Mouse (Mus musculus): ENCODE results near the gene Dnah8. TPM values are rescaled to one million over a fixed set of nuclear protein-coding genes. Genes with fewer than 3 reads are reported as not detected.

The Dnah8 gene
- polyA plus RNA-seq, 1 experiment from 2014 or later, result 0.67 TPM

DNA sequence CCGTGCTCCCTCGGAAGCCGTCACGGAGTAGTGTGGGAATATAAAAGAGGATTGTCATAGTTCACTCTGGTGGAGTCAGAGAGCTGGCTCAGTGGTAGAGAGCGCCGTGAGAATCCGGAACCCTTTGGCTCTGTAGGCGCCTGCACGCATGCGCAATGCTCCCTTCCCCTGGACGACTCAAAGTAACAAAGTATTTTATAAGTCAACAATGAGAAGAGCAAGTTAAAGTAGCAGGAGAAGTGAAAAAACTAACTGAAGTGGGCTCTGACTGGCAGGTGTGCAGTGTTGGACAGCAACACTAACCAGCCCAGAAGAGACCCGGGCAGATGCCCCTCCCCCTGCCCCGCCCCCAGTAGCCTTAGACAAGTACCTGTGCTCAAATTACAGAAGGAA is 34.0 kb downstream of the Dnah8 start:
- Histone ChIP-seq H3K36me3 (ENCODE audit: control insufficient read depth, insufficient read depth, low read length) (no peaks in the 10 kb centered on the region), H3K9me3 (ENCODE audit: control insufficient read depth, low read length) (no peaks in the 10 kb centered on the region), H3K4me3 (ENCODE audit: low read depth, low read length) (peak overlapping the region; percentile 16; the same call in 1 of the 2 replicates), H3K27me3 (ENCODE audit: control insufficient read depth, insufficient read depth, low read length) (no peaks in the 10 kb centered on the region), H3K27ac (replicated peaks; ENCODE audit: low read depth, low read length) (no peak overlapping the region; the same call in 1 of the 2 replicates), H3K4me2 (ENCODE audit: low read depth, severe bottlenecking) (peak overlapping the region; percentile 45), H3K9ac (ENCODE audit: low read length) (no peak overlapping the region; the same call in 1 of the 2 replicates), H3K4me1 (ENCODE audit: control insufficient read depth, insufficient read depth, low read length) (0 out of 2 replicates have a peak, but pooled peaks cover 8% of the 10 kb centered on the region)
- WGBS, result 20% methylated on average over 13 of the region's 13 CpGs
- ATAC-seq (ENCODE audit: insufficient number of reproducible peaks, low FRiP score, low TSS enrichment, low read depth), result no peak
- DNase-seq (ENCODE audit: low spot score), result peak; percentile 75

DNA sequence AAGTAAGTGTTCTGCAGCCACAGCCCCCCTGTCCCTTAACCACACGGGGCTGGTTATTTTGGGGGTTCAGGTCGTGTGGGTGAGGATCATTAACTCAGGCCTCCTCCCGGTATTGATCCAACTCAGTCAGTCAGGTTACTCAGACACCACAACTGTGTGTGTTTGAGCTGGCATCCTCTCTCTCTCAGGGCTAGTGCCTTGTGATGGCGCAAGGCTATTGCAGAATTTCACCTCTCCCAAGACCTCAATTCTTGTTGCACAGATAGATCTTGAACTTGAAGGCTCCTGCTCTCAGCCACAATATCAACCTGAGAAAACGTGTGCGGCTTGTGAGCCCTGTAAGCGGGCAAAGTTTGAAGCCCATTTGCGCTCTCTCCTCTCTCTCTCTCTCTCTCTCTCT is 38.0 kb downstream of the Dnah8 start:
- Histone ChIP-seq H3K4me3 (ENCODE audit: low read depth, low read length) (no peak overlapping the region), H3K27ac (replicated peaks; ENCODE audit: low read depth, low read length) (no peak overlapping the region), H3K4me1 (ENCODE audit: control insufficient read depth, insufficient read depth, low read length) (0 out of 2 replicates have a peak, but pooled peaks cover 8% of the 10 kb centered on the region), H3K9me3 (ENCODE audit: control insufficient read depth, low read length) (no peaks in the 10 kb centered on the region), H3K9ac (ENCODE audit: low read length) (no peak overlapping the region), H3K4me2 (ENCODE audit: low read depth, severe bottlenecking) (no peak overlapping the region), H3K27me3 (ENCODE audit: control insufficient read depth, insufficient read depth, low read length) (no peaks in the 10 kb centered on the region), H3K36me3 (ENCODE audit: control insufficient read depth, insufficient read depth, low read length) (no peaks in the 10 kb centered on the region)
- ATAC-seq (ENCODE audit: insufficient number of reproducible peaks, low FRiP score, low TSS enrichment, low read depth) (no peak), DNase-seq (ENCODE audit: low spot score) (no peak)
- 75% methylated on average over 8 of the region's 8 CpGs for WGBS

DNA sequence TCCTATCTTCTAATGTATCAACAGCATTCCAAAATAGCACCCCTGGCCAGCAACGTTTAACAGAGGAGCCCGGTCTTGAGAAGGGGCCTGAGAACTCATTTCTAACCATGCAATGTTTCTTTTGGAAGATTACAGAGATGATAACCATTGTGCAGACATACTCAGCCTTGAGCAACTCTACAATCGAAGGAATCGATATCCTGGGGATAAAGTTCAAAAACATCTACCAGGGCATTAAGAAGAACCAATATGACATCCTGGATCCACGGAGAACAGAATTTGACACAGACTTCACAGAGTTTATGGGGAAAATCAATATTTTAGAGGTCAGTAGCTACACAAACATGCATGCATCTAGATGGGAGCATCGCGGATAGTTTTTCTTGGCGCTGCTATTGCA is 39.0 kb downstream of the Dnah8 start:
- ATAC-seq (ENCODE audit: insufficient number of reproducible peaks, low FRiP score, low TSS enrichment, low read depth), result no peak
- no peak overlapping the region for H3K4me2 ChIP-seq (ENCODE audit: low read depth, severe bottlenecking)
- H3K27ac ChIP-seq (replicated peaks; ENCODE audit: low read depth, low read length), result no peak overlapping the region
- no peaks in the 10 kb centered on the region for H3K36me3 ChIP-seq (ENCODE audit: control insufficient read depth, insufficient read depth, low read length)
- no peak for DNase-seq (ENCODE audit: low spot score)
- WGBS, result 93% methylated on average over 8 of the region's 8 CpGs
- no peaks in the 10 kb centered on the region for H3K27me3 ChIP-seq (ENCODE audit: control insufficient read depth, insufficient read depth, low read length)
- H3K4me3 ChIP-seq (ENCODE audit: low read depth, low read length), result no peak overlapping the region
- H3K4me1 ChIP-seq (ENCODE audit: control insufficient read depth, insufficient read depth, low read length), result 0 out of 2 replicates have a peak, but pooled peaks cover 8% of the 10 kb centered on the region
- no peak overlapping the region for H3K9ac ChIP-seq (ENCODE audit: low read length)
- H3K9me3 ChIP-seq (ENCODE audit: control insufficient read depth, low read length), result no peaks in the 10 kb centered on the region

DNA sequence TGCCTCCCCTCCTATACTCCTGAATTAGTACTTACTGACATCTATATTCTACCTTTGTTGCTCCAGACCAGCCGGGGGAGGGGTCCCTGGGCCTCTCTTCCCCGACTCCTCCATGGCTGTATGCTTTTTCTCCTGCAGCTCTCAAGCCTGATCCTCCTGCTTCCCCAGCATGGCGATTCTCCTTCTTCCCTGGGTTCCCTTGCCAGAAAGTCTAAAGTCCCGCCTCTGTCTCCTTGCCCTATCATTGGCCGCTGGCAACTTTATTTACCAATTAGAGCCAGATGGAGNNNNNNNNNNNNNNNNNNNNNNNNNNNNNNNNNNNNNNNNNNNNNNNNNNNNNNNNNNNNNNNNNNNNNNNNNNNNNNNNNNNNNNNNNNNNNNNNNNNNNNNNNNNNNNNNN is 40.7 kb downstream of the Dnah8 start:
- no peak for ATAC-seq (ENCODE audit: insufficient number of reproducible peaks, low FRiP score, low TSS enrichment, low read depth)
- WGBS, result 81% methylated on average over 5 of the region's 5 CpGs
- no peak for DNase-seq (ENCODE audit: low spot score)

DNA sequence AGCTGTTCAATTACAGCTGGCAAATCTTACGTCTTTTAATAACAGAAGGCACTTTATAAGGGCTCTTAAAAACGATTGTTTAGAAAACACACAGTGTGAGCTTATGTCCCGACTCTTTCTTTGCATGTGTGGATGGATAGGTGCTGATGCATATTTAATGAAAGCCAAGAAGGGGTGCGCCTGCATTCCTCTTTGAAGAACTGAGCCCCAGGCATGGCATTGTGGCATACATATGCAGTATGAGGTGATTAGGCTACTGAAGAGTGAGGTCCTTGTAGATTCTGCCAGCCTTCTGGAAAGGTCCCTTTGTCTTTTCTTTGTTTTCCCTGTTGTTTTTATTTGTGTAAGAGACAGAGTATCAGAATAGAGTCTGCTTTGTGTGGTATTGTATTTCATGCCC is 48.4 kb downstream of the Dnah8 start:
- no peaks in the 10 kb centered on the region for H3K9me3 ChIP-seq (ENCODE audit: control insufficient read depth, low read length)
- H3K27me3 ChIP-seq (ENCODE audit: control insufficient read depth, insufficient read depth, low read length), result no peaks in the 10 kb centered on the region
- H3K4me2 ChIP-seq (ENCODE audit: low read depth, severe bottlenecking), result no peak overlapping the region
- ATAC-seq (ENCODE audit: insufficient number of reproducible peaks, low FRiP score, low TSS enrichment, low read depth), result no peak
- DNase-seq (ENCODE audit: low spot score), result no peak
- H3K27ac ChIP-seq (replicated peaks; ENCODE audit: low read depth, low read length), result no peak overlapping the region
- no peak overlapping the region for H3K4me3 ChIP-seq (ENCODE audit: low read depth, low read length)
- H3K4me1 ChIP-seq (ENCODE audit: control insufficient read depth, insufficient read depth, low read length), result no peaks in the 10 kb centered on the region
- 77% methylated on average over 4 of the region's 4 CpGs for WGBS
- no peaks in the 10 kb centered on the region for H3K36me3 ChIP-seq (ENCODE audit: control insufficient read depth, insufficient read depth, low read length)
- H3K9ac ChIP-seq (ENCODE audit: low read length), result no peak overlapping the region

More for the DNA sequence above, 40.7 kb downstream of the Dnah8 start:
- H3K4me3 ChIP-seq (ENCODE audit: low read depth, low read length), result no peak overlapping the region
- no peak overlapping the region for H3K27ac ChIP-seq (replicated peaks; ENCODE audit: low read depth, low read length)
- 0 out of 2 replicates have a peak, but pooled peaks cover 4% of the 10 kb centered on the region for H3K4me1 ChIP-seq (ENCODE audit: control insufficient read depth, insufficient read depth, low read length)
- no peaks in the 10 kb centered on the region for H3K9me3 ChIP-seq (ENCODE audit: control insufficient read depth, low read length)
- no peaks in the 10 kb centered on the region for H3K27me3 ChIP-seq (ENCODE audit: control insufficient read depth, insufficient read depth, low read length)
- H3K36me3 ChIP-seq (ENCODE audit: control insufficient read depth, insufficient read depth, low read length), result no peaks in the 10 kb centered on the region
- no peak overlapping the region for H3K4me2 ChIP-seq (ENCODE audit: low read depth, severe bottlenecking)
- no peak overlapping the region for H3K9ac ChIP-seq (ENCODE audit: low read length)

DNA sequence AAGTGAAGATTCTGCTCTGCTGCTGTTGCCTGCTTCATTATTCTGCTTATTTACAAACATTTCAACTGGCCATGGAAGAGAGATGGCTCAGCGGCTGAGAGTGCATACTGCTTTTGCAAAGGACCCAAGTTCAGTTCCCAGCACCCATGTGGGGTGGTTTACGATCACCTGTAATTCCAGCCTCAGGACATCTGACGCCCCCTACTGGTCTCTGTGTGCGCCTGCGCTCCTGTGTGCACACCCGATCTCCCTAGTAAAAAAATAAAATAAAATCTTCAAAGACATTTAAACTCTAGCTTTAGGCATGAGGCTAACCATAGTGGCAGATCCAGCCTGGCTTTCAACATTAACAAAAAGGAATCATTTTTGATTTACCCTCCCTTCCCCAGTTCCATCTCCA is 48.9 kb downstream of the Dnah8 start:
- Histone ChIP-seq H3K4me2 (ENCODE audit: low read depth, severe bottlenecking) (no peak overlapping the region), H3K9ac (ENCODE audit: low read length) (no peak overlapping the region), H3K4me1 (ENCODE audit: control insufficient read depth, insufficient read depth, low read length) (no peaks in the 10 kb centered on the region), H3K36me3 (ENCODE audit: control insufficient read depth, insufficient read depth, low read length) (no peaks in the 10 kb centered on the region), H3K27me3 (ENCODE audit: control insufficient read depth, insufficient read depth, low read length) (no peaks in the 10 kb centered on the region), H3K27ac (replicated peaks; ENCODE audit: low read depth, low read length) (no peak overlapping the region), H3K4me3 (ENCODE audit: low read depth, low read length) (no peak overlapping the region), H3K9me3 (ENCODE audit: control insufficient read depth, low read length) (no peaks in the 10 kb centered on the region)
- no peak for ATAC-seq (ENCODE audit: insufficient number of reproducible peaks, low FRiP score, low TSS enrichment, low read depth)
- no peak for DNase-seq (ENCODE audit: low spot score)
- 92% methylated on average over 6 of the region's 6 CpGs for WGBS

DNA sequence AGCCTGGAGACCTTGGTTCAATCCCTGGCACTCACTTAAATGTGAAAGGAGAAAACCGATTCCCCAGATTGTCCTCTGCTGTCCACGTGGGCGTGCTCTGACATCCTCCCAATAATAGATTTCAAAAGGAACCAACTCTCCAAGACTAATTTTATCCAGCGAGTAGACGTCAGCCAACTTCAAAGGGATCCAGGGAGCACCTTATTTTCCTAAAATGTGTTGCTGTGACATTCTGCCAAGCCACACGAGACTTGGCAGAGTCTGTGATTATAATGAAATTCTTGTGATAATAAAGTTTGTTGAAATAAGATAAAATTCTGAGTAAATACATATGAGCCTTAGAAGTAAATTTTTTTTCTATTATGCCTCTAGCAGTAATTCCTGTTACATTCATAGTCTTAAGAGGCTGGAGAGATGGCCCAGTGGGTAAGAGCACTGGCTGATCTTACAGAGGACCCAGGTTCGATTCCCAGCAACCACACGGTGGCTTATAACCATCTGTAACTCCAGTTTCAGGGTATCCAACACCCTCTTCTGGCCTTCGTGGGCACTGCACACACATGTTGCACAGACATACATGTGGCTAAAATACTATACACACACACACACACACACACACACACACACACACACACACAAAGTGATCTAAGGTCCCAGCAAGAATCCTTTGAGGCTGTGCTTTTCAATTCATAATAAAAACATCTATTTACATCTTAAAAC is 51.0 kb downstream of the Dnah8 start:
- no peak for DNase-seq (ENCODE audit: low spot score)
- no peak overlapping the region for H3K9ac ChIP-seq (ENCODE audit: low read length)
- H3K27me3 ChIP-seq (ENCODE audit: control insufficient read depth, insufficient read depth, low read length), result no peaks in the 10 kb centered on the region
- H3K4me2 ChIP-seq (ENCODE audit: low read depth, severe bottlenecking), result no peak overlapping the region
- H3K9me3 ChIP-seq (ENCODE audit: control insufficient read depth, low read length), result no peaks in the 10 kb centered on the region
- H3K36me3 ChIP-seq (ENCODE audit: control insufficient read depth, insufficient read depth, low read length), result no peaks in the 10 kb centered on the region; the same call in 1 of the 2 replicates
- H3K27ac ChIP-seq (replicated peaks; ENCODE audit: low read depth, low read length), result no peak overlapping the region
- 88% methylated on average over 9 of the region's 9 CpGs for WGBS
- H3K4me3 ChIP-seq (ENCODE audit: low read depth, low read length), result no peak overlapping the region
- no peaks in the 10 kb centered on the region for H3K4me1 ChIP-seq (ENCODE audit: control insufficient read depth, insufficient read depth, low read length)
- ATAC-seq (ENCODE audit: insufficient number of reproducible peaks, low FRiP score, low TSS enrichment, low read depth), result no peak

DNA sequence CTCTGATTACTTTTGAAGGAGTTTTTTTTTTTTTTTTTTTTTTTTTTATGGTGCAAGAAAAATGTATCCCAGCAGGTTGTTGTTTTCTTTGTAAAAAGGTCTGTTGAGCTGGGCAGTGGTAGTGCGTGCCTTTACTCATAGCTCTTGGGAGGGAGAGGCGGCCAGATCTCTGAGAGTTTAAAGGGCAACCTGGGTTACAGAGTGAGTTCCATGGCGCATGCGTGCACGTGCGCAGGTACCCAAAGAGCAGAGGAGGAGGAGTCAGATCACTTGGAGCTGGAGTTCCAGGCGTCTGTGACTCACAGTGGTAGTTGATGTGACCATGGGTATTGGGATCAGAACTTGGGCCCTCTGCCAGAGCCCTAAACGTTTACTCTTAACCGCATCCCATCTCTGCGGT is 54.4 kb downstream of the Dnah8 start:
- ATAC-seq (ENCODE audit: insufficient number of reproducible peaks, low FRiP score, low TSS enrichment, low read depth) (no peak), DNase-seq (ENCODE audit: low spot score) (no peak)
- no peak overlapping the region for H3K4me2 ChIP-seq (ENCODE audit: low read depth, severe bottlenecking)
- 94% methylated on average over 10 of the region's 10 CpGs for WGBS
- no peak overlapping the region for H3K27ac ChIP-seq (replicated peaks; ENCODE audit: low read depth, low read length)
- H3K4me3 ChIP-seq (ENCODE audit: low read depth, low read length), result no peak overlapping the region
- H3K9me3 ChIP-seq (ENCODE audit: control insufficient read depth, low read length), result no peaks in the 10 kb centered on the region
- no peaks in the 10 kb centered on the region for H3K27me3 ChIP-seq (ENCODE audit: control insufficient read depth, insufficient read depth, low read length)
- H3K9ac ChIP-seq (ENCODE audit: low read length), result no peak overlapping the region
- no peaks in the 10 kb centered on the region for H3K4me1 ChIP-seq (ENCODE audit: control insufficient read depth, insufficient read depth, low read length)
- H3K36me3 ChIP-seq (ENCODE audit: control insufficient read depth, insufficient read depth, low read length), result no peaks in the 10 kb centered on the region; the same call in 1 of the 2 replicates

DNA sequence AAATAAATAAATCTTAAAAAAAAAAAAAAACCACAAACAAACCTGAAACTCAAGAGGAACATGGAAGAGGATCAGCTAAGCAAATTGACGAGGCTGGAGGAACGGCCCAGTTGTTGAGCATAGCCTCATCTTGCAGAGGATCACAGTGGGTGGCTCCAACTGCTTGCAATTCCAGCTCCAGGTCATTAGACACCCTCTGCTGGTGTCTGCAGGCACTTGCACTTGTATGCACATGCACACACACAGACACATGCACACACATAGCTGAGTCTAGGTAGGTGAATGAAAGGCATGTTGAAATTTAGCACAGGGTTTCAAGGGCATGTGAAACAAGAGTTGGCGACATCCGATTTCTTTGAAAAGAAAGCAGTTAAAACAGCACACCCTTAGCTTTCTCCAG is 55.5 kb downstream of the Dnah8 start:
- 95% methylated on average over 4 of the region's 4 CpGs for WGBS

More for the DNA sequence above, 55.5 kb downstream of the Dnah8 start:
- no peak overlapping the region for H3K9ac ChIP-seq (ENCODE audit: low read length)
- no peak overlapping the region for H3K4me2 ChIP-seq (ENCODE audit: low read depth, severe bottlenecking)
- no peaks in the 10 kb centered on the region; the same call in 1 of the 2 replicates for H3K36me3 ChIP-seq (ENCODE audit: control insufficient read depth, insufficient read depth, low read length)
- DNase-seq (ENCODE audit: low spot score) (no peak), ATAC-seq (ENCODE audit: insufficient number of reproducible peaks, low FRiP score, low TSS enrichment, low read depth) (no peak)
- no peaks in the 10 kb centered on the region for H3K9me3 ChIP-seq (ENCODE audit: control insufficient read depth, low read length)
- no peak overlapping the region for H3K27ac ChIP-seq (replicated peaks; ENCODE audit: low read depth, low read length)
- no peak overlapping the region for H3K4me3 ChIP-seq (ENCODE audit: low read depth, low read length)
- H3K27me3 ChIP-seq (ENCODE audit: control insufficient read depth, insufficient read depth, low read length), result no peaks in the 10 kb centered on the region
- no peaks in the 10 kb centered on the region for H3K4me1 ChIP-seq (ENCODE audit: control insufficient read depth, insufficient read depth, low read length)

Measured in limb, embryonic 11.5 days (tissue).